Mouse (Mus musculus): ENCODE measurements around the gene Tcl1. TPM values are rescaled to one million over a fixed set of nuclear protein-coding genes. Genes with fewer than 3 reads are reported as not detected.
A peak's percentile ranks its signal among the peaks of the same experiment; 100 is the strongest.

The Tcl1 gene
- polyA plus RNA-seq, 2 experiments, result not detected

DNA sequence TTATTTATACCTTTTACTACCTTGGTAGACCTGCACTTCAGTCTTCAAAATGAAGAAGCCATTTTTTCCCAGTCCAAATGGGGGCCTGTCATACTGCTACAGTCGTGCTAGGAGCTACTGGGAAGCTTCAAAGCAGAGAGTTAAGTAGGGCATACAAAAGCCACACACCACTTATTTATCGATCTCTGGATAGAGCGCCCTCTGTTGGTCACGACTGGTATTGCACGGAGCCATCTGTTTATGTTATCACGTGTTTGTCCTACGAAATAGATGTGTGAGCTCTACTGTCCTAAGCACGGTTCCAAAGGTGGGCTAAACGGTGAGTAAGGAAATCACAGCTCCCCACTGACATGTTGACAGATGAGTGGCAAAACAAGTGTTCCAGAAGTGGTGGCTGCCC is 36.2 kb upstream of the Tcl1 start:
- no peaks in the 10 kb centered on the region for H3K27me3 ChIP-seq (ENCODE audit: control insufficient read depth, insufficient read depth, low read length)
- TF ChIP-seq EP300 (IDR thresholded peaks at IDR 0.05; ENCODE audit: low read depth) (no peak), CTCF (IDR thresholded peaks at IDR 0.05; ENCODE audit: low read depth) (peak; percentile 76)
- no peak overlapping the region for H3K9ac ChIP-seq (replicated peaks)
- no peaks in the 10 kb centered on the region for H3K9me3 ChIP-seq (ENCODE audit: control insufficient read depth, low read length)
- no peaks in the 10 kb centered on the region for H3K4me1 ChIP-seq (replicated peaks; ENCODE audit: control insufficient read depth in 2 of 2, insufficient read depth in 2 of 2, low read length in 1 of 2)
- H3K27ac ChIP-seq, result no peak overlapping the region
- no peak overlapping the region for H3K4me3 ChIP-seq (ENCODE audit: insufficient read depth in 1 of 2, low read depth in 2 of 2, low read length in 2 of 2)
- 10% methylated on average over 9 of the region's 9 CpGs for WGBS (ENCODE audit: insufficient replicate concordance)
- H3K36me3 ChIP-seq (replicated peaks; ENCODE audit: control insufficient read depth, insufficient read depth, low read depth), result no peaks in the 10 kb centered on the region
- H3K4me2 ChIP-seq (ENCODE audit: low read depth), result no peak overlapping the region
- peak in 1 of 3 experiments; percentile 6 for DNase-seq (ENCODE audit: low read depth in 3 of 3, low spot score in 3 of 3)
- ATAC-seq (ENCODE audit: insufficient read depth), result no peak

- WGBS (ENCODE audit: insufficient replicate concordance), result 65% methylated on average over 3 of the region's 3 CpGs
- DNase-seq (ENCODE audit: low read depth in 3 of 3, low spot score in 3 of 3) (no peak), ATAC-seq (ENCODE audit: insufficient read depth) (no peak)
Observed at GRCm38 (mm10) chr12:105253796-105254195, 31.2 kb upstream of the Tcl1 start.

GRCm38 (mm10) chr12:105248763-105249233 is 26.2 kb upstream of the Tcl1 start:
- H3K4me1 ChIP-seq (replicated peaks; ENCODE audit: control insufficient read depth in 2 of 2, insufficient read depth in 2 of 2, low read length in 1 of 2), result no peaks in the 10 kb centered on the region
- DNase-seq (ENCODE audit: low read depth in 3 of 3, low spot score in 3 of 3) (no peak), ATAC-seq (ENCODE audit: insufficient read depth) (no peak)
- H3K9me3 ChIP-seq (ENCODE audit: control insufficient read depth, low read length), result no peaks in the 10 kb centered on the region
- H3K4me2 ChIP-seq (ENCODE audit: low read depth), result no peak overlapping the region
- H3K27ac ChIP-seq, result no peak overlapping the region
- TF ChIP-seq EP300 (IDR thresholded peaks at IDR 0.05; ENCODE audit: low read depth) (no peak), CTCF (IDR thresholded peaks at IDR 0.05; ENCODE audit: low read depth) (no peak)
- no peak overlapping the region for H3K4me3 ChIP-seq (ENCODE audit: insufficient read depth in 1 of 2, low read depth in 2 of 2, low read length in 2 of 2)
- H3K9ac ChIP-seq (replicated peaks), result no peak overlapping the region
- 10% methylated on average over 9 of the region's 9 CpGs for WGBS (ENCODE audit: insufficient replicate concordance)
- H3K27me3 ChIP-seq (ENCODE audit: control insufficient read depth, insufficient read depth, low read length), result no peaks in the 10 kb centered on the region
- H3K36me3 ChIP-seq (replicated peaks; ENCODE audit: control insufficient read depth, insufficient read depth, low read depth), result no peaks in the 10 kb centered on the region

More at GRCm38 (mm10) chr12:105253796-105254195, 31.2 kb upstream of the Tcl1 start:
- Histone ChIP-seq H3K4me1 (replicated peaks; ENCODE audit: control insufficient read depth in 2 of 2, insufficient read depth in 2 of 2, low read length in 1 of 2) (no peaks in the 10 kb centered on the region), H3K27ac (no peak overlapping the region), H3K4me2 (ENCODE audit: low read depth) (no peak overlapping the region), H3K36me3 (replicated peaks; ENCODE audit: control insufficient read depth, insufficient read depth, low read depth) (no peaks in the 10 kb centered on the region), H3K9ac (replicated peaks) (no peak overlapping the region), H3K27me3 (ENCODE audit: control insufficient read depth, insufficient read depth, low read length) (no peaks in the 10 kb centered on the region), H3K4me3 (ENCODE audit: insufficient read depth in 1 of 2, low read depth in 2 of 2, low read length in 2 of 2) (no peak overlapping the region), H3K9me3 (ENCODE audit: control insufficient read depth, low read length) (no peaks in the 10 kb centered on the region)
- TF ChIP-seq CTCF (IDR thresholded peaks at IDR 0.05; ENCODE audit: low read depth) (no peak), EP300 (IDR thresholded peaks at IDR 0.05; ENCODE audit: low read depth) (no peak)

GRCm38 (mm10) chr12:105239060-105239459 is 16.5 kb upstream of the Tcl1 start:
- Histone ChIP-seq H3K9ac (replicated peaks) (no peak overlapping the region), H3K4me1 (replicated peaks; ENCODE audit: control insufficient read depth in 2 of 2, insufficient read depth in 2 of 2, low read length in 1 of 2) (no peaks in the 10 kb centered on the region), H3K27ac (no peak overlapping the region), H3K4me2 (ENCODE audit: low read depth) (no peak overlapping the region), H3K4me3 (ENCODE audit: insufficient read depth in 1 of 2, low read depth in 2 of 2, low read length in 2 of 2) (no peak overlapping the region), H3K27me3 (ENCODE audit: control insufficient read depth, insufficient read depth, low read length) (no peaks in the 10 kb centered on the region), H3K36me3 (replicated peaks; ENCODE audit: control insufficient read depth, insufficient read depth, low read depth) (no peaks in the 10 kb centered on the region), H3K9me3 (ENCODE audit: control insufficient read depth, low read length) (no peaks in the 10 kb centered on the region)
- TF ChIP-seq EP300 (IDR thresholded peaks at IDR 0.05; ENCODE audit: low read depth) (no peak), CTCF (IDR thresholded peaks at IDR 0.05; ENCODE audit: low read depth) (no peak)
- ATAC-seq (ENCODE audit: insufficient read depth) (no peak), DNase-seq (ENCODE audit: low read depth in 3 of 3, low spot score in 3 of 3) (no peak)
- WGBS (ENCODE audit: insufficient replicate concordance), result 60% methylated on average over 9 of the region's 9 CpGs

- TF ChIP-seq CTCF (IDR thresholded peaks at IDR 0.05; ENCODE audit: low read depth), result no peak
- TF ChIP-seq EP300 (IDR thresholded peaks at IDR 0.05; ENCODE audit: low read depth), result no peak
- Histone ChIP-seq H3K4me3 (ENCODE audit: insufficient read depth in 1 of 2, low read depth in 2 of 2, low read length in 2 of 2) (no peak overlapping the region), H3K9me3 (ENCODE audit: control insufficient read depth, low read length) (no peaks in the 10 kb centered on the region), H3K4me1 (replicated peaks; ENCODE audit: control insufficient read depth in 2 of 2, insufficient read depth in 2 of 2, low read length in 1 of 2) (no peaks in the 10 kb centered on the region), H3K27ac (no peak overlapping the region), H3K4me2 (ENCODE audit: low read depth) (no peak overlapping the region), H3K27me3 (ENCODE audit: control insufficient read depth, insufficient read depth, low read length) (no peaks in the 10 kb centered on the region), H3K9ac (replicated peaks) (no peak overlapping the region), H3K36me3 (replicated peaks; ENCODE audit: control insufficient read depth, insufficient read depth, low read depth) (no peaks in the 10 kb centered on the region)
- ATAC-seq (ENCODE audit: insufficient read depth), result no peak
- 15% methylated on average over 3 of the region's 3 CpGs for WGBS (ENCODE audit: insufficient replicate concordance)
- DNase-seq (ENCODE audit: low read depth in 3 of 3, low spot score in 3 of 3), result no peak
Observed at GRCm38 (mm10) chr12:105235091-105235490, 12.5 kb upstream of the Tcl1 start.

Data from liver, embryonic 14.5 days (tissue).